Mouse (Mus musculus) ovary, adult 18-20 months (tissue): ENCODE results near the gene Spata32.
"Not testable (repeated sequence)": the region's sequence is repeated elsewhere in the genome, so short reads cannot be mapped to it uniquely, and the experiment has no call there.

Experiments
- DNase-seq: peaks from one replicate; pipeline ENCODE4 v3.0.0; 2022; ENCODE audit warnings: low spot score, mixed read lengths

Gene Spata32

GRCm38 (mm10) chr11:103246081-103246730 lies 28.0 kb upstream of the Spata32 start:
- DNase-seq, result peak; percentile 57

GRCm38 (mm10) chr11:103244856-103245255 lies 26.6 kb upstream of the Spata32 start:
- DNase-seq, result no peak

GRCm38 (mm10) chr11:103240740-103241139 lies 22.5 kb upstream of the Spata32 start:
- DNase-seq, result no peak

- DNase-seq, result no peak
Measured at GRCm38 (mm10) chr11:103237757-103238156, 19.5 kb upstream of the Spata32 start.

GRCm38 (mm10) chr11:103236903-103237302 lies 18.7 kb upstream of the Spata32 start:
- no peak for DNase-seq

GRCm38 (mm10) chr11:103236431-103236830 lies 18.2 kb upstream of the Spata32 start:
- DNase-seq, result no peak

- no peak for DNase-seq
Measured at GRCm38 (mm10) chr11:103235702-103236101, 17.5 kb upstream of the Spata32 start.

GRCm38 (mm10) chr11:103234447-103234846 lies 16.2 kb upstream of the Spata32 start:
- DNase-seq, result no peak

- DNase-seq, result peak; percentile 53
Measured at GRCm38 (mm10) chr11:103232966-103233365, 14.7 kb upstream of the Spata32 start.

GRCm38 (mm10) chr11:103231367-103231766 lies 13.1 kb upstream of the Spata32 start:
- DNase-seq, result no peak

- no peak for DNase-seq
Measured at GRCm38 (mm10) chr11:103230626-103231025, 12.4 kb upstream of the Spata32 start.

- DNase-seq, result no peak
Measured at GRCm38 (mm10) chr11:103229608-103230007, 11.4 kb upstream of the Spata32 start.

- no peak for DNase-seq
Measured at GRCm38 (mm10) chr11:103223951-103224456, 5.8 kb upstream of the Spata32 start.

- DNase-seq, result no peak
Measured at GRCm38 (mm10) chr11:103223444-103223843, 5.2 kb upstream of the Spata32 start.

- not testable (repeated sequence) for DNase-seq
Measured at GRCm38 (mm10) chr11:103222718-103223117, 4.5 kb upstream of the Spata32 start.

GRCm38 (mm10) chr11:103221437-103221836 lies 3.2 kb upstream of the Spata32 start:
- DNase-seq, result no peak

- no peak for DNase-seq
Measured at GRCm38 (mm10) chr11:103219995-103220394, 1.8 kb upstream of the Spata32 start.

GRCm38 (mm10) chr11:103219259-103219658 lies 1.0 kb upstream of the Spata32 start:
- no peak for DNase-seq

GRCm38 (mm10) chr11:103218517-103218901 lies 277 bp upstream of the Spata32 start:
- no peak for DNase-seq

GRCm38 (mm10) chr11:103215355-103215754 lies 2.9 kb downstream of the Spata32 start:
- DNase-seq, result no peak

GRCm38 (mm10) chr11:103213712-103214111 lies 4.5 kb downstream of the Spata32 start:
- no peak for DNase-seq

- DNase-seq, result no peak
Measured at GRCm38 (mm10) chr11:103210291-103210690, 7.9 kb downstream of the Spata32 start.

GRCm38 (mm10) chr11:103208458-103208857 lies 9.8 kb downstream of the Spata32 start, which contains the start of gene 1700023F06Rik:
TSS of gene 1700023F06Rik (minus strand) at chr11:103208558.
- DNase-seq, result no peak

GRCm38 (mm10) chr11:103206203-103206602 lies 12.0 kb downstream of the Spata32 start:
- DNase-seq, result no peak
